Mouse (Mus musculus): ENCODE measurements at regions not wholly inside any gene's neighbourhood (a gene's known extent, or its start where the extent isn't known, plus 50 kb on each side); places are given as distances from the start of the nearest gene placed in this dataset.

GRCm38 (mm10) chr7:36522960-36523359, 175.0 kb upstream of the Tshz3 start:
- no peaks in the 10 kb centered on the region for H3K36me3 ChIP-seq (ENCODE audit: control insufficient read depth, insufficient read depth, low read length)
- no peak for ATAC-seq (replicated peaks; ENCODE audit: low FRiP score)
- no peaks in the 10 kb centered on the region for H3K27me3 ChIP-seq (ENCODE audit: control insufficient read depth, insufficient read depth, low read length)
- H3K9me3 ChIP-seq (ENCODE audit: control insufficient read depth, low read length) = no peaks in the 10 kb centered on the region
- H3K27ac ChIP-seq (ENCODE audit: low read depth, low read length) = no peak overlapping the region
- H3K4me3 ChIP-seq (ENCODE audit: low read depth, low read length) = no peak overlapping the region
- no peak for DNase-seq (ENCODE audit: low spot score)
- H3K4me1 ChIP-seq (replicated peaks; ENCODE audit: control insufficient read depth, insufficient read depth, low read length) = no peaks in the 10 kb centered on the region
- H3K4me2 ChIP-seq (ENCODE audit: low read depth, low read length, severe bottlenecking) = no peak overlapping the region
- no peak overlapping the region for H3K9ac ChIP-seq (ENCODE audit: low read length)
- WGBS = 67% methylated on average over 5 of the region's 5 CpGs

GRCm38 (mm10) chr7:36526148-36526547, 171.8 kb upstream of the Tshz3 start:
- Histone ChIP-seq H3K9me3 (ENCODE audit: control insufficient read depth, low read length) (no peaks in the 10 kb centered on the region), H3K4me1 (replicated peaks; ENCODE audit: control insufficient read depth, insufficient read depth, low read length) (no peaks in the 10 kb centered on the region), H3K27ac (ENCODE audit: low read depth, low read length) (no peak overlapping the region), H3K4me3 (ENCODE audit: low read depth, low read length) (no peak overlapping the region), H3K27me3 (ENCODE audit: control insufficient read depth, insufficient read depth, low read length) (no peaks in the 10 kb centered on the region), H3K9ac (ENCODE audit: low read length) (no peak overlapping the region), H3K4me2 (ENCODE audit: low read depth, low read length, severe bottlenecking) (no peak overlapping the region), H3K36me3 (ENCODE audit: control insufficient read depth, insufficient read depth, low read length) (no peaks in the 10 kb centered on the region)
- DNase-seq (ENCODE audit: low spot score) = no peak
- 85% methylated on average over 7 of the region's 7 CpGs for WGBS
- ATAC-seq (replicated peaks; ENCODE audit: low FRiP score) = no peak

- Histone ChIP-seq H3K4me3 (ENCODE audit: low read depth, low read length) (no peak overlapping the region), H3K9me3 (ENCODE audit: control insufficient read depth, low read length) (no peaks in the 10 kb centered on the region), H3K27me3 (ENCODE audit: control insufficient read depth, insufficient read depth, low read length) (no peaks in the 10 kb centered on the region), H3K4me2 (ENCODE audit: low read depth, low read length, severe bottlenecking) (no peak overlapping the region), H3K36me3 (ENCODE audit: control insufficient read depth, insufficient read depth, low read length) (no peaks in the 10 kb centered on the region), H3K27ac (ENCODE audit: low read depth, low read length) (no peak overlapping the region), H3K4me1 (replicated peaks; ENCODE audit: control insufficient read depth, insufficient read depth, low read length) (no peaks in the 10 kb centered on the region), H3K9ac (ENCODE audit: low read length) (no peak overlapping the region)
- ATAC-seq (replicated peaks; ENCODE audit: low FRiP score) = no peak
- DNase-seq (ENCODE audit: low spot score) = no peak
- 15% methylated on average over 3 of the region's 3 CpGs for WGBS
Observed at GRCm38 (mm10) chr7:36526692-36527091, 171.2 kb upstream of the Tshz3 start.

GRCm38 (mm10) chr7:36529504-36530065, 168.3 kb upstream of the Tshz3 start:
- DNase-seq (ENCODE audit: low spot score) (no peak), ATAC-seq (replicated peaks; ENCODE audit: low FRiP score) (no peak)
- H3K4me3 ChIP-seq (ENCODE audit: low read depth, low read length) = no peak overlapping the region
- no peak overlapping the region for H3K27ac ChIP-seq (ENCODE audit: low read depth, low read length)
- no peak overlapping the region for H3K4me2 ChIP-seq (ENCODE audit: low read depth, low read length, severe bottlenecking)
- H3K36me3 ChIP-seq (ENCODE audit: control insufficient read depth, insufficient read depth, low read length) = no peaks in the 10 kb centered on the region
- no peaks in the 10 kb centered on the region for H3K4me1 ChIP-seq (replicated peaks; ENCODE audit: control insufficient read depth, insufficient read depth, low read length)
- H3K27me3 ChIP-seq (ENCODE audit: control insufficient read depth, insufficient read depth, low read length) = no peaks in the 10 kb centered on the region
- no peaks in the 10 kb centered on the region for H3K9me3 ChIP-seq (ENCODE audit: control insufficient read depth, low read length)
- 84% methylated on average over 15 of the region's 15 CpGs for WGBS
- no peak overlapping the region for H3K9ac ChIP-seq (ENCODE audit: low read length)

GRCm38 (mm10) chr7:36531559-36531958, 166.4 kb upstream of the Tshz3 start:
- Histone ChIP-seq H3K27ac (ENCODE audit: low read depth, low read length) (no peak overlapping the region), H3K4me1 (replicated peaks; ENCODE audit: control insufficient read depth, insufficient read depth, low read length) (no peaks in the 10 kb centered on the region), H3K36me3 (ENCODE audit: control insufficient read depth, insufficient read depth, low read length) (no peaks in the 10 kb centered on the region), H3K27me3 (ENCODE audit: control insufficient read depth, insufficient read depth, low read length) (no peaks in the 10 kb centered on the region), H3K4me2 (ENCODE audit: low read depth, low read length, severe bottlenecking) (no peak overlapping the region), H3K4me3 (ENCODE audit: low read depth, low read length) (no peak overlapping the region), H3K9me3 (ENCODE audit: control insufficient read depth, low read length) (no peaks in the 10 kb centered on the region), H3K9ac (ENCODE audit: low read length) (no peak overlapping the region)
- WGBS = 68% methylated on average over 1 of the region's 1 CpGs
- no peak for ATAC-seq (replicated peaks; ENCODE audit: low FRiP score)
- no peak for DNase-seq (ENCODE audit: low spot score)

GRCm38 (mm10) chr7:36538111-36538510, 159.8 kb upstream of the Tshz3 start:
- no peak for ATAC-seq (replicated peaks; ENCODE audit: low FRiP score)
- Histone ChIP-seq H3K9ac (ENCODE audit: low read length) (no peak overlapping the region), H3K4me1 (replicated peaks; ENCODE audit: control insufficient read depth, insufficient read depth, low read length) (no peaks in the 10 kb centered on the region), H3K27ac (ENCODE audit: low read depth, low read length) (no peak overlapping the region), H3K4me3 (ENCODE audit: low read depth, low read length) (no peak overlapping the region), H3K36me3 (ENCODE audit: control insufficient read depth, insufficient read depth, low read length) (no peaks in the 10 kb centered on the region), H3K4me2 (ENCODE audit: low read depth, low read length, severe bottlenecking) (no peak overlapping the region), H3K9me3 (ENCODE audit: control insufficient read depth, low read length) (no peaks in the 10 kb centered on the region), H3K27me3 (ENCODE audit: control insufficient read depth, insufficient read depth, low read length) (no peaks in the 10 kb centered on the region)
- no peak for DNase-seq (ENCODE audit: low spot score)
- WGBS = 83% methylated on average over 11 of the region's 11 CpGs

- H3K9ac ChIP-seq (ENCODE audit: low read length) = no peak overlapping the region
- H3K9me3 ChIP-seq (ENCODE audit: control insufficient read depth, low read length) = no peaks in the 10 kb centered on the region
- H3K4me1 ChIP-seq (replicated peaks; ENCODE audit: control insufficient read depth, insufficient read depth, low read length) = peaks cover 7% of the 10 kb centered on the region; the same call in 1 of the 2 replicates
- WGBS = 15% methylated on average over 14 of the region's 14 CpGs
- H3K4me3 ChIP-seq (ENCODE audit: low read depth, low read length) = no peak overlapping the region
- 0 out of 2 replicates have a peak overlapping the region, but pooled peaks have one; percentile 18 for H3K4me2 ChIP-seq (ENCODE audit: low read depth, low read length, severe bottlenecking)
- no peaks in the 10 kb centered on the region; the same call in 1 of the 2 replicates for H3K27me3 ChIP-seq (ENCODE audit: control insufficient read depth, insufficient read depth, low read length)
- H3K27ac ChIP-seq (ENCODE audit: low read depth, low read length) = no peak overlapping the region
- ATAC-seq (replicated peaks; ENCODE audit: low FRiP score) (no peak; the same call in 1 of the 2 replicates), DNase-seq (ENCODE audit: low spot score) (peak; percentile 52)
- no peaks in the 10 kb centered on the region for H3K36me3 ChIP-seq (ENCODE audit: control insufficient read depth, insufficient read depth, low read length)
Observed at GRCm38 (mm10) chr7:36548007-36548406, 149.9 kb upstream of the Tshz3 start.

GRCm38 (mm10) chr7:36548440-36548839, 149.5 kb upstream of the Tshz3 start:
- Histone ChIP-seq H3K27me3 (ENCODE audit: control insufficient read depth, insufficient read depth, low read length) (no peaks in the 10 kb centered on the region; the same call in 1 of the 2 replicates), H3K36me3 (ENCODE audit: control insufficient read depth, insufficient read depth, low read length) (no peaks in the 10 kb centered on the region), H3K9ac (ENCODE audit: low read length) (no peak overlapping the region), H3K27ac (ENCODE audit: low read depth, low read length) (no peak overlapping the region), H3K4me1 (replicated peaks; ENCODE audit: control insufficient read depth, insufficient read depth, low read length) (peaks cover 7% of the 10 kb centered on the region; the same call in 1 of the 2 replicates), H3K4me3 (ENCODE audit: low read depth, low read length) (no peak overlapping the region), H3K4me2 (ENCODE audit: low read depth, low read length, severe bottlenecking) (no peak overlapping the region), H3K9me3 (ENCODE audit: control insufficient read depth, low read length) (no peaks in the 10 kb centered on the region)
- ATAC-seq (replicated peaks; ENCODE audit: low FRiP score) (no peak), DNase-seq (ENCODE audit: low spot score) (no peak)
- WGBS = 58% methylated on average over 5 of the region's 5 CpGs

- H3K36me3 ChIP-seq (ENCODE audit: control insufficient read depth, insufficient read depth, low read length) = no peaks in the 10 kb centered on the region
- H3K9me3 ChIP-seq (ENCODE audit: control insufficient read depth, low read length) = no peaks in the 10 kb centered on the region
- H3K27me3 ChIP-seq (ENCODE audit: control insufficient read depth, insufficient read depth, low read length) = no peaks in the 10 kb centered on the region
- H3K27ac ChIP-seq (ENCODE audit: low read depth, low read length) = no peak overlapping the region
- H3K4me1 ChIP-seq (replicated peaks; ENCODE audit: control insufficient read depth, insufficient read depth, low read length) = no peaks in the 10 kb centered on the region
- H3K4me3 ChIP-seq (ENCODE audit: low read depth, low read length) = no peak overlapping the region
- H3K9ac ChIP-seq (ENCODE audit: low read length) = no peak overlapping the region
- 87% methylated on average over 2 of the region's 2 CpGs for WGBS
- DNase-seq (ENCODE audit: low spot score) (no peak), ATAC-seq (replicated peaks; ENCODE audit: low FRiP score) (no peak)
- H3K4me2 ChIP-seq (ENCODE audit: low read depth, low read length, severe bottlenecking) = no peak overlapping the region
Observed at GRCm38 (mm10) chr7:36571061-36571460, 126.9 kb upstream of the Tshz3 start.
